Mouse (Mus musculus) thymus, adult 2 months (tissue): Measurements from ENCODE around the gene Shc2.

ENCODE experiments used
- CTCF ChIP-seq: fragments of 200-500 bp; IDR thresholded peaks from 2 replicates; pipeline ENCODE4 v1.5.1; 2012; ENCODE audit warnings: mild to moderate bottlenecking, control low read depth, low read length, moderate library complexity, borderline replicate concordance; ENCODE audit not compliant: control insufficient read depth, poor library complexity, insufficient read depth; ENCODE audit errors: extremely low read depth
- POLR2A ChIP-seq: fragments of 200-500 bp; IDR thresholded peaks from 2 replicates; pipeline ENCODE4 v1.6.1; 2012; ENCODE audit warnings: mild to moderate bottlenecking, low read length, control low read depth, moderate library complexity; ENCODE audit not compliant: control insufficient read depth, poor library complexity, insufficient read depth; ENCODE audit errors: extremely low read depth

- TF ChIP-seq CTCF (no peak), POLR2A (no peak)
These were observed 27.3 kb upstream of the Shc2 start for GRCm38 (mm10) chr10:79665051-79665450.
